Mouse (Mus musculus): ENCODE measurements around the gene Ptpro. TPM values are rescaled to one million over a fixed set of nuclear protein-coding genes. Genes with fewer than 3 reads are reported as not detected.
A peak's percentile ranks its signal among the peaks of the same experiment; 100 is the strongest.

Ptpro gene
- polyA plus RNA-seq, 1 experiment from 2014 or later = 16.0 TPM

DNA sequence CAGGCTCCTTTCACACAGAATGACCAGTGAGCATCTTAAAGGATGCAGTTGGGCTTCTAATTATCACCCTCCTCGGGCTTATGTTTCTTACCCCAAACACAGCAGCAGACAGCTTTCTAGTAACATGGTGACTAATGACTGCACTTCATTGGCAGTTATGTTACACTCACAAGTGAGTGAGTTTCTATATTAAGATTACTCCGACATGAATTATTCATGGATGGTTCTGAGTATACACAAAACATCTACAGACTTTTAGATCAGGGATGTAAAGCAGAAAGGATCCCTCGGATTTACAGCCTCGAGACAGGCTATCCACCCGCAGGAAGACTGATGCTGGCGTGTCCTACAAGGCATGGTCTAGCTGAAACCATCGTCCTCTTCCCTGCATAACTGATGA, 230.8 kb downstream of the Ptpro start:
- no peaks in the 10 kb centered on the region for H3K36me3 ChIP-seq (ENCODE audit: control insufficient read depth, insufficient read depth, low read length)
- H3K9me3 ChIP-seq (ENCODE audit: control insufficient read depth, low read length) = no peaks in the 10 kb centered on the region
- H3K27ac ChIP-seq (ENCODE audit: low read depth, low read length) = no peak overlapping the region
- DNase-seq (ENCODE audit: low spot score) = no peak
- no peaks in the 10 kb centered on the region for H3K4me1 ChIP-seq (replicated peaks; ENCODE audit: control insufficient read depth, insufficient read depth, low read length)
- H3K9ac ChIP-seq (ENCODE audit: low read depth, low read length) = no peak overlapping the region
- no peak overlapping the region for H3K4me2 ChIP-seq (replicated peaks; ENCODE audit: low read depth, low read length)
- no peaks in the 10 kb centered on the region for H3K27me3 ChIP-seq (ENCODE audit: control insufficient read depth, insufficient read depth, low read length)
- no peak for ATAC-seq (ENCODE audit: low FRiP score)
- 83% methylated on average over 7 of the region's 7 CpGs for WGBS
- H3K4me3 ChIP-seq (ENCODE audit: low read depth, low read length) = no peak overlapping the region

DNA sequence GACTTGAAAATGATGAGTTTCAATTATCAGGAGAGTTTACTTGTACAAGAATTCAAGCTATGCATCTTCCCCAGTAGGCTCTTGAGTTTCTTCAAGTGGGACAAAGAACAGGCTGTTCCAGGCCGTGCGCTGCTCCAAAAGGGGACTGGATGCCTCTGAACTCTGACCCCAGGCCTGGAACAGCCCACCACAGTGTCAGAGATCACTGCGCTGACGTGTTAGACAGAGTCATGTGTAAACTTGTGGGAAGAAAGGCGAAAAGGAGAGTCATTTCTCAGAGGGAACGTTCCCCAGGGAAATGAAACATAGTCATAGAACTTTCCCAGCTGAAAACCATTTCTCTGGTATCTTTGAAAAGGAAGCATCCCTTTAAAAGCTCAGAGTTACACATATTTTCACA, 235.3 kb downstream of the Ptpro start:
- H3K4me1 ChIP-seq (replicated peaks; ENCODE audit: control insufficient read depth, insufficient read depth, low read length) = no peaks in the 10 kb centered on the region
- WGBS = 24% methylated on average over 6 of the region's 6 CpGs
- H3K27me3 ChIP-seq (ENCODE audit: control insufficient read depth, insufficient read depth, low read length) = no peaks in the 10 kb centered on the region
- H3K4me2 ChIP-seq (replicated peaks; ENCODE audit: low read depth, low read length) = no peak overlapping the region
- ATAC-seq (ENCODE audit: low FRiP score) (0 out of 2 replicates have a peak, but pooled peaks have one; percentile 63), DNase-seq (ENCODE audit: low spot score) (peak; percentile 43)
- H3K9me3 ChIP-seq (ENCODE audit: control insufficient read depth, low read length) = no peaks in the 10 kb centered on the region
- no peak overlapping the region for H3K9ac ChIP-seq (ENCODE audit: low read depth, low read length)
- H3K4me3 ChIP-seq (ENCODE audit: low read depth, low read length) = no peak overlapping the region
- H3K36me3 ChIP-seq (ENCODE audit: control insufficient read depth, insufficient read depth, low read length) = no peaks in the 10 kb centered on the region
- no peak overlapping the region for H3K27ac ChIP-seq (ENCODE audit: low read depth, low read length)

DNA sequence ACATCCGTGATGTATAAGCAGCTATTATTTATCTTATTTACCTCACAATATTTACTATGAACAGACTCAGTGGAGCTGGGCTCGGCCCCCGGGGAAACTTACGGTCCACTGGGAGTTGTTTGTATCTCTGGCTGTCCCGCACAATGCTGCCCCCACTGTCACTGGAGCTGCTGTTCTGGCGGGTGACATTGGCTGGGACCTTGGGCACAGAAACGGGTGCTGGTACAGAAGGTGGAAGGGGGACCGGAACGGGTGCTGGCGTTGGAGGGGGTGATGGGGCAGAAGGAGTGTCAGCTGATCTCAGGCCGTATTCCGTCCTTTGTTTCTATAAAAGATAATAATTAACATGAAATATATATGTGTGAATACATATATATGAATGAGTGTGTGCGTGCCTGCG, 238.0 kb downstream of the Ptpro start:
- no peaks in the 10 kb centered on the region for H3K9me3 ChIP-seq (ENCODE audit: control insufficient read depth, low read length)
- H3K27me3 ChIP-seq (ENCODE audit: control insufficient read depth, insufficient read depth, low read length) = no peaks in the 10 kb centered on the region
- ATAC-seq (ENCODE audit: low FRiP score) (no peak), DNase-seq (ENCODE audit: low spot score) (no peak)
- no peak overlapping the region for H3K9ac ChIP-seq (ENCODE audit: low read depth, low read length)
- H3K4me3 ChIP-seq (ENCODE audit: low read depth, low read length) = no peak overlapping the region
- H3K36me3 ChIP-seq (ENCODE audit: control insufficient read depth, insufficient read depth, low read length) = no peaks in the 10 kb centered on the region
- H3K4me1 ChIP-seq (replicated peaks; ENCODE audit: control insufficient read depth, insufficient read depth, low read length) = no peaks in the 10 kb centered on the region
- no peak overlapping the region for H3K27ac ChIP-seq (ENCODE audit: low read depth, low read length)
- 94% methylated on average over 14 of the region's 14 CpGs for WGBS
- H3K4me2 ChIP-seq (replicated peaks; ENCODE audit: low read depth, low read length) = no peak overlapping the region

DNA sequence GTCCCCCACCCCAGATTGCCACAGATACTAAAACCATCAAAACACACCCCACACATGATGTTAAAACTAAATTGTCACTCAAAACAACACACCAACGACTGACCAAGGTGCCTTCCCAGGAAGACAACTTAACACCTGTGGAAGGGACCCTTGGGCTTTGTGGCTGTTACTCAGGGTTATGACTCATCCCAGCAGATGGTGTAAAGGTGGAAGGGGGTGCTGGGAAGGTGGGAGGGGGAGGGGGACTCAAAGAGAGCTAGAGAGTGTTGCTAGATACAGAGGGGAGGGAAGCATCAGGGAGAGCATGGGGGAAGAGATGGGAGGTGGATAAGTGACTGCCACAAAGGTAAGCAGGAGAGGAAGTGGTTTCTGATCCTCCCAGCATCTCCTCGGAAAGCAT, 239.5 kb downstream of the Ptpro start:
- no peak for ATAC-seq (ENCODE audit: low FRiP score)
- WGBS = 86% methylated on average over 2 of the region's 2 CpGs

DNA sequence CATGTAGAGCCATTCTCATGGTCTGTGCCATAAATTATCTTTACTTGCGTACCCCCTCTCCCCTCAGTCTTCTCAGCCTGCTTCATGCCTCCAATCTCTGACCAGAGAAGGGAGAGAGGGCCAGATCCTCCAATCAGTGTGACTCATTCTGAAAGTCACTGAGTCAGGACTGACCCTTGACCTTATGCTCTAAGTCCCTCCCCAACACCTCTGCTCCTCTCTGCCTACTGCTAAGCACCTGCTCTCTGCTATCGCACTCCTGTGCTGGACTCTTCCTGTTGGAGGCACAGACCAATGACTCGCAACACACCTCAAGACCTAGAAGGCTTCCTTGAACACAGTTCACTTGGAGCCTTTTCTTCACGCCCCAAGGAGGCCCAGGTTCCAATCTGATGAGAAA, 240.5 kb downstream of the Ptpro start:
- Histone ChIP-seq H3K4me2 (replicated peaks; ENCODE audit: low read depth, low read length) (no peak overlapping the region), H3K4me1 (replicated peaks; ENCODE audit: control insufficient read depth, insufficient read depth, low read length) (no peaks in the 10 kb centered on the region), H3K27ac (ENCODE audit: low read depth, low read length) (no peak overlapping the region), H3K9me3 (ENCODE audit: control insufficient read depth, low read length) (no peaks in the 10 kb centered on the region), H3K9ac (ENCODE audit: low read depth, low read length) (no peak overlapping the region), H3K4me3 (ENCODE audit: low read depth, low read length) (no peak overlapping the region), H3K27me3 (ENCODE audit: control insufficient read depth, insufficient read depth, low read length) (no peaks in the 10 kb centered on the region), H3K36me3 (ENCODE audit: control insufficient read depth, insufficient read depth, low read length) (no peaks in the 10 kb centered on the region)
- ATAC-seq (ENCODE audit: low FRiP score) = no peak
- 86% methylated on average over 4 of the region's 4 CpGs for WGBS
- no peak for DNase-seq (ENCODE audit: low spot score)

More for the DNA sequence above, 239.5 kb downstream of the Ptpro start:
- H3K4me1 ChIP-seq (replicated peaks; ENCODE audit: control insufficient read depth, insufficient read depth, low read length) = no peaks in the 10 kb centered on the region
- no peaks in the 10 kb centered on the region for H3K27me3 ChIP-seq (ENCODE audit: control insufficient read depth, insufficient read depth, low read length)
- H3K4me3 ChIP-seq (ENCODE audit: low read depth, low read length) = no peak overlapping the region
- no peak for DNase-seq (ENCODE audit: low spot score)
- H3K9me3 ChIP-seq (ENCODE audit: control insufficient read depth, low read length) = no peaks in the 10 kb centered on the region
- no peak overlapping the region for H3K9ac ChIP-seq (ENCODE audit: low read depth, low read length)
- H3K27ac ChIP-seq (ENCODE audit: low read depth, low read length) = no peak overlapping the region
- no peak overlapping the region for H3K4me2 ChIP-seq (replicated peaks; ENCODE audit: low read depth, low read length)
- no peaks in the 10 kb centered on the region for H3K36me3 ChIP-seq (ENCODE audit: control insufficient read depth, insufficient read depth, low read length)

DNA sequence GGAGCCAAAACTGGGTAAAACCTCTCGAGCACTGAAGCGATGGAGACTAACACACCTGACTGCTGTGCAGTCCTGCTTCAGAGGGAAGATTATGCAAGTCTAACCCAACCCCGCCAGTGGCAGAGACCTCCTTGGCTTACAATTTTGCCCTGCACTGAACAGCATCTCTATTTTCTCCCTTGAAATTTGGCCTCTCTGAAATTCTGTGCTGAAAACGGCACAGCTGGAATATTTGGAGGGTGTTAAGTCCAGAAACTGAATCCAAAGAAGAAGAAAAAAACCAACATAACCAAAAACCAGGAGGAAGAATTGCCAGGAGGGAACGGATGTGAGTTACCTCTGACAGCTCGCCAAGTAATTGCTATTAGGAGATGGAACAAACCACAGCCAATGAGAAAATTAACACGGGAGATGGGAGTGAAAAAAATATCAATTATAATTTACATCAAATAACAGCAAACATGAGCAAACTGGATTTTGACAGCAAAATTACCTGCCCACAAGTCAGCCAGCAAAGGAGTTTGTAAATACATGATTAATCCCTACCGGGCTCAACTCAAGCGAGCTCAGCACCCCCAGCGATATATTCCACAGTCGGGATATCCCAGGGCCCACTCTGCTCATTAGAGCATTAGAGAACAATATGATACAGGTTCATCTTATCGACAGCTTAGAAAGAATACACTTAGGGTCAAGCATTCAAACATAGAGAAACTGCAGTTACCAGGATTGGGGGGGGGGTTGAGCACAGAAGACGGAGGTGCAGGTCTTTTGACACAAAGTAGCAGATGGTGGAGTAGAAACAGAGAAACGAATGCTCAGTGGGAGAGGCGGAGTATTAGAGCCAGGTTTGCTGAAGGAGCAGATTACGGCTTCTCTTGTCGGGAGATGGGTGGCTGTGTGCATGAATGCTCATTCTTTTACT, 241.4 kb downstream of the Ptpro start:
- 89% methylated on average over 17 of the region's 17 CpGs for WGBS
- Histone ChIP-seq H3K27me3 (ENCODE audit: control insufficient read depth, insufficient read depth, low read length) (no peaks in the 10 kb centered on the region), H3K4me3 (ENCODE audit: low read depth, low read length) (no peak overlapping the region), H3K4me2 (replicated peaks; ENCODE audit: low read depth, low read length) (no peak overlapping the region), H3K9me3 (ENCODE audit: control insufficient read depth, low read length) (no peaks in the 10 kb centered on the region), H3K4me1 (replicated peaks; ENCODE audit: control insufficient read depth, insufficient read depth, low read length) (no peaks in the 10 kb centered on the region), H3K27ac (ENCODE audit: low read depth, low read length) (no peak overlapping the region), H3K9ac (ENCODE audit: low read depth, low read length) (no peak overlapping the region), H3K36me3 (ENCODE audit: control insufficient read depth, insufficient read depth, low read length) (no peaks in the 10 kb centered on the region)
- no peak for ATAC-seq (ENCODE audit: low FRiP score)
- no peak for DNase-seq (ENCODE audit: low spot score)

DNA sequence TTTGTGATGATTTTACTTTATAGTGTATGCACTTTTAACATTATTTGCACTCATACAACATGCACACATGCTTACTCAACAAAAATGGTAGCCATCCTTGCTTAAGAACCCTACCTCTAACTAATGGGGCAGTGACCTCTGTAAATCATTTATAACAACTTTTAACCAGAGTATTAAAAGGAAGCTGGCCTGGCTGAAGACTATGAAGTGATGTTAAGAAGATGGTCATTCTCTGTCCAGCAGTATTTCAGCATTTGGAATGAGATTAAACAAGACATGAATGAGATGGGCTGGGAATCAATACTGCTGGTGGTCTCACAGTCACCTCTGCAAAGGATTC, 242.0 kb downstream of the Ptpro start:
- DNase-seq (ENCODE audit: low spot score) = no peak
- H3K4me1 ChIP-seq (replicated peaks; ENCODE audit: control insufficient read depth, insufficient read depth, low read length) = no peaks in the 10 kb centered on the region
- no peak overlapping the region for H3K27ac ChIP-seq (ENCODE audit: low read depth, low read length)
- no peak overlapping the region for H3K4me2 ChIP-seq (replicated peaks; ENCODE audit: low read depth, low read length)
- H3K4me3 ChIP-seq (ENCODE audit: low read depth, low read length) = no peak overlapping the region
- ATAC-seq (ENCODE audit: low FRiP score) = no peak
- no peaks in the 10 kb centered on the region for H3K36me3 ChIP-seq (ENCODE audit: control insufficient read depth, insufficient read depth, low read length)
- no peak overlapping the region for H3K9ac ChIP-seq (ENCODE audit: low read depth, low read length)
- H3K27me3 ChIP-seq (ENCODE audit: control insufficient read depth, insufficient read depth, low read length) = no peaks in the 10 kb centered on the region
- H3K9me3 ChIP-seq (ENCODE audit: control insufficient read depth, low read length) = no peaks in the 10 kb centered on the region

DNA sequence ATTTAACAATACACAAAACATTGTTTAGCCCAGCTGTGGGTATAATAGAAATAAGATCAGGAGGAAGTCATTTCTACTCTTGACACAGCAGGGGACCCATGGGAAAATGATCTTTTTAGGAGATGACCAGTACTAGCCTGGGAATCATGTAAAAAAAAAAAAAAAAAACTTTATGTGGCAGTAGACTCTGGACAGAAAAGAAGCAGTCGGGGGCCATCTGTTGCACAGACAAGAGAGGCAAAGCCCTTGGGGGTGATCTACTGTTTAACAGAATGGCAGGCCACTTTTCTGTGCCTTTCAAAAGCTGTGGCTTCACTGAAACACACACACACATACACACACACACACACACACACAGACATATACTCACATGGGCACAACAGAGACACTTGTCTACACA, 242.7 kb downstream of the Ptpro start:
- Histone ChIP-seq H3K9me3 (ENCODE audit: control insufficient read depth, low read length) (no peaks in the 10 kb centered on the region), H3K27me3 (ENCODE audit: control insufficient read depth, insufficient read depth, low read length) (no peaks in the 10 kb centered on the region), H3K9ac (ENCODE audit: low read depth, low read length) (no peak overlapping the region), H3K36me3 (ENCODE audit: control insufficient read depth, insufficient read depth, low read length) (no peaks in the 10 kb centered on the region), H3K27ac (ENCODE audit: low read depth, low read length) (no peak overlapping the region), H3K4me1 (replicated peaks; ENCODE audit: control insufficient read depth, insufficient read depth, low read length) (no peaks in the 10 kb centered on the region), H3K4me2 (replicated peaks; ENCODE audit: low read depth, low read length) (no peak overlapping the region), H3K4me3 (ENCODE audit: low read depth, low read length) (no peak overlapping the region)
- 0 out of 2 replicates have a peak, but pooled peaks have one; percentile 30 for ATAC-seq (ENCODE audit: low FRiP score)
- WGBS = 64% methylated on average over 1 of the region's 1 CpGs
- DNase-seq (ENCODE audit: low spot score) = no peak

DNA sequence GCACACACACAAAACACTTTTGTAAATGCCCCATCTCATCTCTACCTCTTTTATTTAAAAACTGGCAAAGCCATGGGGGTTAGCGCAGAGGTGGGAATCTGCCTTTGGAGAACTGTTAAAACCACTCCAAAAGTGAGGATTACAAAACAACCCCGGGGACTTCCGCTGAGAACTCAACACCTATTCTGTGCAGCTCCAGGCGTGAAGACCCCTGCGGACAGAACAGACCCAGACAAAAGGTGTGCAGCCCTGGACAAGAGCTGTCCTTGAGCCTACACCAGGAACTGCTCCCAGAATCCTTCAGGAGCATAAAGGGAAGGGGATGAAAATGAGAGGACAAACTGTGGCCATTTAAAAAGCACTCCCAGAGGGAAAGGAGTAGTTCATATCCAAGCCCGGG, 243.1 kb downstream of the Ptpro start:
- Histone ChIP-seq H3K9me3 (ENCODE audit: control insufficient read depth, low read length) (no peaks in the 10 kb centered on the region), H3K27ac (ENCODE audit: low read depth, low read length) (no peak overlapping the region), H3K27me3 (ENCODE audit: control insufficient read depth, insufficient read depth, low read length) (no peaks in the 10 kb centered on the region), H3K4me1 (replicated peaks; ENCODE audit: control insufficient read depth, insufficient read depth, low read length) (no peaks in the 10 kb centered on the region), H3K9ac (ENCODE audit: low read depth, low read length) (no peak overlapping the region), H3K4me2 (replicated peaks; ENCODE audit: low read depth, low read length) (no peak overlapping the region), H3K36me3 (ENCODE audit: control insufficient read depth, insufficient read depth, low read length) (no peaks in the 10 kb centered on the region), H3K4me3 (ENCODE audit: low read depth, low read length) (no peak overlapping the region)
- DNase-seq (ENCODE audit: low spot score) (no peak), ATAC-seq (ENCODE audit: low FRiP score) (no peak)
- 73% methylated on average over 6 of the region's 6 CpGs for WGBS

Data from hindbrain, embryonic 11.5 days (tissue).